Mouse (Mus musculus): ENCODE measurements around the gene Fdps.
"Not testable (repeated sequence)": the region's sequence is repeated elsewhere in the genome, so short reads cannot be mapped to it uniquely, and the experiment has no call there.

Gene Fdps

GRCm38 (mm10) chr3:89102495-89103290 is 934 bp upstream of the Fdps start:
- no peak for DNase-seq (ENCODE audit: low spot score)

GRCm38 (mm10) chr3:89101459-89101811 is 324 bp downstream of the Fdps start:
- no peak for DNase-seq (ENCODE audit: low spot score)

GRCm38 (mm10) chr3:89100811-89101210 is 948 bp downstream of the Fdps start, which contains the start of gene Gm43738:
Gm43738 (minus strand) TSS chr3:89101099.
- no peak for DNase-seq (ENCODE audit: low spot score)

GRCm38 (mm10) chr3:89094021-89094420 is 7.7 kb downstream of the Fdps start:
- no peak for DNase-seq (ENCODE audit: low spot score)

- peak; percentile 79 for DNase-seq (ENCODE audit: low spot score)
These were observed 8.6 kb downstream of the Fdps start, which contains the start of gene Rusc1 for GRCm38 (mm10) chr3:89093175-89093574. Rusc1 (minus strand) TSS chr3:89093311.

- DNase-seq (ENCODE audit: low spot score) = no peak
These were observed 9.2 kb downstream of the Fdps start for GRCm38 (mm10) chr3:89092509-89093090.

- no peak for DNase-seq (ENCODE audit: low spot score)
These were observed 9.8 kb downstream of the Fdps start for GRCm38 (mm10) chr3:89091811-89092508.

- DNase-seq (ENCODE audit: low spot score) = peak; percentile 84
These were observed 10.8 kb downstream of the Fdps start for GRCm38 (mm10) chr3:89090694-89091655.

GRCm38 (mm10) chr3:89089882-89090591 is 11.7 kb downstream of the Fdps start:
- DNase-seq (ENCODE audit: low spot score) = peak; percentile 58

GRCm38 (mm10) chr3:89088974-89089373 is 12.8 kb downstream of the Fdps start:
- no peak for DNase-seq (ENCODE audit: low spot score)

- peak; percentile 67 for DNase-seq (ENCODE audit: low spot score)
These were observed 14.2 kb downstream of the Fdps start for GRCm38 (mm10) chr3:89087338-89088110.

- DNase-seq (ENCODE audit: low spot score) = no peak
These were observed 17.0 kb downstream of the Fdps start for GRCm38 (mm10) chr3:89084654-89085190.

- no peak for DNase-seq (ENCODE audit: low spot score)
These were observed 17.6 kb downstream of the Fdps start for GRCm38 (mm10) chr3:89084133-89084532.

GRCm38 (mm10) chr3:89082287-89082686 is 19.5 kb downstream of the Fdps start:
- DNase-seq (ENCODE audit: low spot score) = not testable (repeated sequence)

GRCm38 (mm10) chr3:89077383-89077782 is 24.4 kb downstream of the Fdps start:
- no peak for DNase-seq (ENCODE audit: low spot score)

- no peak for DNase-seq (ENCODE audit: low spot score)
These were observed 34.5 kb downstream of the Fdps start for GRCm38 (mm10) chr3:89067265-89067664.

GRCm38 (mm10) chr3:89061696-89062095 is 40.1 kb downstream of the Fdps start:
- no peak for DNase-seq (ENCODE audit: low spot score)

- DNase-seq (ENCODE audit: low spot score) = peak; percentile 11
These were observed 43.0 kb downstream of the Fdps start for GRCm38 (mm10) chr3:89058783-89059182.

- no peak for DNase-seq (ENCODE audit: low spot score)
These were observed 43.4 kb downstream of the Fdps start for GRCm38 (mm10) chr3:89058361-89058760.

Measured in ovary, postnatal 14 days (tissue).